Mouse (Mus musculus) layer of hippocampus, postnatal 10 days (tissue): ENCODE data around the gene Aspdh. TPM values are rescaled to one million over a fixed set of nuclear protein-coding genes. Genes with fewer than 3 reads are reported as not detected.

Experiments used
- DNase-seq, 2 experiments: peaks; one replicate each; pipeline ENCODE4 v3.0.0; 2021; ENCODE audit warnings: low spot score in 2 of 2
- long read RNA-seq: library from polyadenylated mRNA; stranded (forward); transcript quantifications from one replicate; pipeline ENCODE4 v2.0.0, GENCODE M21; 2023
- total RNA-seq, 2 experiments: library from RNA; stranded (reverse); gene quantifications; 2 replicates each; pipeline ENCODE4 v1.2.3; 2021

Aspdh gene
- 10 to 100 TPM; 13.0 to 16.5 TPM for total RNA-seq
- long read RNA-seq, partial matches to known transcripts, result 4 of 9 reads
- long read RNA-seq, other reads (novel, unspliced or antisense), result 2 of 9 reads

GRCm38 (mm10) chr7:44465111-44465510, at the start of gene Aspdh:
Aspdh (plus strand) TSS chr7:44465391.
- peak; percentile 19 to 45 for DNase-seq

DNA sequence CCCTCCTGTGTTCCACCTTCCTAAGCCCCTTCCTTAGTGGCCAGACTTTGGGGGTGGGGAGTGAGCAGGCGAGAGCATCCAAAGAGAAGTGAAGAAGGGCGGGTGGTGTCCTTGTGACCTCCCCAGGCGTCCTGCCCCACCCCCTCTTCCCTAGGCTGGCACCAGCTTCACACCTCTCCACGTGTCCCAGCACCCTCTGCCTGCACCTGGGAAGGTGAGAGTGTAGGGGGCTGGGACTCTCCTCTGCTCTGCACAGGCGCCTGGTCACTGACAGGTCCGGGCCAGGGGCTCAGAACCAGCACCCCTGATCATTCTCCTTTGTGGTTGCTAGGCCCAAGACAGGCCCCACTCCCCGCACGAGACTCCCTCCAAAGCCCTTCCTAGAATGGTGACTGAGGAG, 37.5 kb upstream of the Aspdh start:
- DNase-seq, result no peak

- peak; percentile 76 to 82 for DNase-seq
These were observed 36.8 kb upstream of the Aspdh start for GRCm38 (mm10) chr7:44428171-44428950.

GRCm38 (mm10) chr7:44428968-44429521, 36.1 kb upstream of the Aspdh start, which contains the start of gene Lrrc4b:
Lrrc4b (plus strand) TSS chr7:44429018.
- DNase-seq, result peak; percentile 84 to 88

DNA sequence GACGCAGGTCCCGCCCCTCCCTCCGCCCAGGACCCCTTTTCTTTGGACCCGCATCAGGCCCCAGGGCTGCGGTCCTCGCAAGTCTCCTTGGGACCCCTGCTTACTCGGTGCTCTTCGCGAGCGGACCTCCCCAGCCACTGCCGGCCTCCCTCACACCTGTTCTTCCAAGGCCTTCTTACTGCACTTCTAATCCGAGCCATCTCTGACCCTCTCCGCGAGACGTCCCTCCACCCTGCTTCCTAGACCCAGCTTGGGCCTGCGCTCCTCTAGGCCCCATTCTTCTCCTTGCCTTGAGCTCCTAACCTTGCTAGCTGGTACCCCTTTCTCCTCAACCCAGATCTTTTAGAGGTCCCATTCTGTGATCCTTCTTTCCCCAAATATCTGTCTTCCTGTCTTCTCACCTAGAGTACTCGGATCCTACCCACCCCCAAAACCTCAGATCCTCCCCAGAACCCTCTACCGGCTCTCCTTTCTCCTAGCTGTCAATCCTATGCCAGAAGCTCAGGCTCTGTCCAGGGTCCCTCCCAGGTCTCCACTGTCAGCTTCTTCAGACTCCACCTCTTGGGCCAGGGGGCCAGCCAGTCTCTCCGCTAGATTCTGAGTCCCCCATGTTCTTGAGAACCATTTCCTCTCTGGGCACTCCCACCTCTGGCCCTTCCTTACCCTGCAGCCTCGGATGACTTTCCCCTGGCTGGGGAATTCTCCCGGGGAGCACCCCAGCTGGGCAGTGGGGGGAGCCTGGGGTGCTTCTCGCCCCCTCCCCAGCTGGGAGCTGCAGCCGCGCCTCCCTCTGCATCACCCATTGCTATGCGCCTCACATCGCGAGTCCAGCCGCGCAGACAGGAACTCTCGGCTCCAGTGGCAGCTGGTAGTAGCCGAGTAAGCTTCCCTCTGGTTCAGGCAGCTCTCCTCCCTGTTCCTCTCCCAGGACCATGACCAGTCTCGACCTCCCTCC, 35.4 kb upstream of the Aspdh start:
- DNase-seq, result peak; percentile 71 to 77

DNA sequence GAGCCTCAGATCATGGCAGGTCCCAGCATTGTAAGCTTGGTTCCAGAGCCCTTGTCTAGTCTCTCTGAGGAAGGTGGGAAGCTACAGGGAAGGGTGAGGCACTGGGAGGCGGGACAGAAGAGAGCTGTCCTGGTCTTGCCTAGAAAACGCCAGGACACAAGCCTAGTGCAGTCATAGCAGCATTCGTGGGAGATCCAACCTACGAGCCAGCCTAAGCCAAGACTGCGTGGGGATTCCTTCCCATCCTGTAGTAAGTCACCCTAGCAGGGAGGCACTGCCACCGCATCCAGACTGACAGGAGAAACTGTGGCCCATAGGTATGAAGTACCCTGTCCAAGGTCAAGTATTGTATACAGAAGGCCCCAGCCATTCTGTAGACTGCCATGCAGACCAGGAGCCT, 32.6 kb upstream of the Aspdh start:
- no peak for DNase-seq

DNA sequence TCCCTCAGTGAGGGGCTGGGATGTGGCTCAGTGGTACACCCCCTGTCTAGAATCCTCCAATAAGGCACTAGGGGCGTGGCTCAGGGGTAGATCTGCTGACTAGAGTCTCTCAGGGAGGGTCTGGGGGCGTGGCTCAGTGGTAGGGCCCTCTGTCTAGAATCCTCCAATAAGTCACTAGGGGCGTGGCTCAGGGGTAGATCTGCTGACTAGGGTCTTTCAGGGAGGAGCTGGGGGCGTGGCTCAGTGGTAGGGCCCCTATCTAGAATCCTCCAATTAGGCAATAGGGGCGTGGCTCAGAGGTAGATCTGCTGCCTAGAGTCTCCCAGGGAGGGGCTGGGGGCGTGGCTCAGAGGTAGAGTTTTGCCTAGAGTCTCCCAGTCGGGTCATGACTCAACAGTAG, 31.8 kb upstream of the Aspdh start:
- DNase-seq, result no peak

- DNase-seq, result no peak
These were observed 31.1 kb upstream of the Aspdh start for GRCm38 (mm10) chr7:44434089-44434488.

DNA sequence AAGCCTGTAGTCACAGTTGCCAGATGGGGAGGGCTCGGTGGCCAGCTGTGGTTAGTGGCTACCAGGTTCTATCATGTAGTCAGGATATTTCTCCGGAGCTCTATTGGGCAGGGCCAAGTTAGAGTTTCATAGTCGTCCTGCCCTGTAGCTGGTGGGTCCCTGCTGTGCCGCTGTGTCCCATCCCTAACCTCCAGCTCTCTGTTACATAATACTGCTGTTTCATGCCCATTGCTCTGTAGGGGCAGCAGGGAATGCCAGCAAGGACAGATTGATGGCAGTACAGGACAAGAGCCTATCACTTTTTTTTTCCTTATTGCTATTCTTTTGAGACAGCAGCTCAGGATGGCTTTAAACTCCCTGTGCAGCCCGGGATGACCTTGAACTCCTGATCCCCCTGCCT, 29.4 kb upstream of the Aspdh start:
- DNase-seq, result no peak

GRCm38 (mm10) chr7:44436267-44436666, 28.9 kb upstream of the Aspdh start:
- no peak for DNase-seq

DNA sequence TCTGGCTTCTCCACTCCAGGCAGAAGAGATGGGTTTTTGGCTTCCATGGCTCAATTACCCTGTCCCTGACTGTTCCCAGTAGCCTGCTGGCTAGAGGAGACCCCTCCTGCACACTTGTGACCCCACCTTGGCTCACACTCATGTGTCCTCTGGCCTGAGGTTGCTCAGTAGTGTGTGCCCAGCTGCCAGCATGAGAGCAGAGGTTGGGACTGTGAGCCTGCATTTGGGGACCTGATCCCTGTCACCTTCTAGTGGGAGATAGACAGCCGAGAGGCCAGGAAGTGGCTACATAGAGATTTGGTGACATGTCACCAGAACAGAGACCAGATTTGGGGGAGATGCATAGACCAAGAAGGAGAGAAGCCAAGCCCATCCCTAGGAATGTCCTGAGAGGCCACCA, 28.0 kb upstream of the Aspdh start:
- no peak for DNase-seq

- DNase-seq, result no peak
These were observed 27.3 kb upstream of the Aspdh start for GRCm38 (mm10) chr7:44437933-44438332.

- DNase-seq, result no peak
These were observed 25.5 kb upstream of the Aspdh start for GRCm38 (mm10) chr7:44439696-44440095.

- no peak for DNase-seq
These were observed 24.7 kb upstream of the Aspdh start for GRCm38 (mm10) chr7:44440479-44440878.

GRCm38 (mm10) chr7:44441180-44441579, 24.0 kb upstream of the Aspdh start:
- no peak for DNase-seq

- peak; percentile 75 to 76 for DNase-seq
These were observed 23.5 kb upstream of the Aspdh start for GRCm38 (mm10) chr7:44441648-44442109.

DNA sequence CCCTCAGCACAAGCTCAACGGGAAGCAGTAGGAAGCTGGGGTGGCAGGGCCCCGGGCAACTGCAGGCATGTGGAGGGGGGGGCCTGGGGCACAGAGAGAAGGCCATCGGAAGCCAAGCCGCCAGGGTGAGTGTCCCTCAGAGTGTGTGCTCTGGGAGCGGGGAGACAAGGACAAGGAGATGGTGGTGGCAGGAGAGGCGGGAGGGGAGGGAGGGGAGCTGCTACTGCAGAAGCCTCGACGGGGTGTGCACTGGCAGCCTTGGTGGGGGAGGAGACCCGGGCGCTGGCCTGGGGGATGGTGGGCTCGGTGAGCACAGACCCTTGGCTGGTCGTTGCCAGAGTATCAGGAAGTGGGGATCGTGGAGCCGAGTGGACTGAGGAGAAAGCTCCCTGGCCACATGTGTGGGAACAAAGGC, 22.8 kb upstream of the Aspdh start:
- DNase-seq, result peak; percentile 58 to 68

- peak in 1 of 2 experiments; percentile 60 for DNase-seq
These were observed 21.7 kb upstream of the Aspdh start for GRCm38 (mm10) chr7:44443268-44444173.

DNA sequence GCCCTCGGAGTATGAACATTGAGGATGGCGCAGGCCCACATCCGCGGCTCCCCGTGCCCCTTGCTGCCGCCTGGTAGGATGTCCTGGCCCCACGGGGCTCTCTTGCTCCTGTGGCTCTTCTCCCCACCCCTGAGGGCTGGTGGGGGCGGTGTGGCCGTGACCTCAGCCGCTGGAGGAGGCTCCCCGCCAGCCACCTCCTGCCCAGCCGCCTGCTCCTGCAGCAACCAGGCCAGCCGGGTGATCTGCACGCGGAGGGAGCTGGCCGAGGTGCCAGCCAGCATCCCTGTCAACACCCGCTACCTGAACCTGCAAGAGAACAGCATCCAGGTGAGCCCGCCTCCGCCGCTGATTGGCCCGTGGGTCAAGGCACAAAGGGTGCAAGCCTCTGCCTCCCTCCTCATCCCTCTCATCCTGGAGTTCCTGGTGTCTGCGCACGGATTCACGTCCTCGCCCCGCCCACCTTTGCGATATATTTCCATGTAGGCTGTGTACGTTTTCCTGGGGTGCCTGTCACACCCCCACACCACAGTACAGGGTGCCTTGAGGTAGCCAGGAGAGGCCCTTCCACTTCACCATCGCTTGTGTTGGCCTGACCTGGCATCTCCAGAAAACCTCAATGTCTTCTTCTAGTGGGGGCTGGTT, 20.2 kb upstream of the Aspdh start:
- DNase-seq, result no peak

DNA sequence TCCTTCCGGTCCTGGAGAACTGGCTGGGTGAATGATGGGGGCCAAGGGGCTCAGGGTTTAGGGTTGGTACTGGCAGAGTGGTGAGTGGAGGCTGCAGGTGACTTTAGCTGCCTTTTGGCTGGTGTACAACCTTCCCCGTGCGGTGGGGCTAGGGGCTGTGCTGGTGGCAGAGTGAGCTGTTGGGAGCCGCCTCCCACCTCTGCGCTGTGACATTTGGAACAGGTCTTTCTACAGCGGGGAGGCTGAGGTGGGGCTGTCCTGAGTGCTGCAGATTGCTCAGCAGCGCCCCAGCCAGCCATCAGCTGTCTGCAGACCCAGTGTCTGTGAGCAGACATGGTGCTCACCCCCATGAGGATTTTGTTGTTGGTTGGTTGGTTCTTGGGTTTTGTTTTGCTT, 19.7 kb upstream of the Aspdh start:
- DNase-seq, result no peak
